Mouse (Mus musculus) kidney, postnatal 14 days (tissue): ENCODE results near the gene Mon2.

ENCODE experiments used
- DNase-seq: peaks from one replicate; pipeline ENCODE4 v3.0.0; 2022; ENCODE audit warnings: mixed read lengths

Mon2 gene

GRCm38 (mm10) chr10:122960738-122961137, 115.6 kb downstream of the Mon2 start:
- DNase-seq: no peak

GRCm38 (mm10) chr10:122960216-122960615, 116.1 kb downstream of the Mon2 start:
- DNase-seq: no peak

GRCm38 (mm10) chr10:122958699-122959098, 117.6 kb downstream of the Mon2 start:
- DNase-seq: no peak

- DNase-seq: no peak
These were observed 118.4 kb downstream of the Mon2 start for GRCm38 (mm10) chr10:122957918-122958317.

- DNase-seq: no peak
These were observed 122.7 kb downstream of the Mon2 start for GRCm38 (mm10) chr10:122953576-122953975.

GRCm38 (mm10) chr10:122950966-122951365, 125.3 kb downstream of the Mon2 start:
- DNase-seq: no peak

- DNase-seq: no peak
These were observed 131.4 kb downstream of the Mon2 start for GRCm38 (mm10) chr10:122944888-122945287.

- no peak for DNase-seq
These were observed 132.5 kb downstream of the Mon2 start for GRCm38 (mm10) chr10:122943824-122944223.

GRCm38 (mm10) chr10:122942771-122943170, 133.5 kb downstream of the Mon2 start:
- DNase-seq: no peak
